Mouse (Mus musculus) hindbrain, embryonic 16.5 days (tissue): ENCODE results near the gene Akr1b10. TPM values are rescaled to one million over a fixed set of nuclear protein-coding genes. Genes with fewer than 3 reads are reported as not detected.

ENCODE experiments used
- ATAC-seq: fragments of 200-750 bp; cut with Nextera tagmentation; 2 replicates; pipeline ENCODE4 v1.8.0; 2017; ENCODE audit warnings: moderate TSS enrichment, moderate library complexity
- H3K27ac ChIP-seq: fragments of 300-500 bp; sonication (generic); 2 replicates; pipeline ENCODE4 v1.5.1; 2014; ENCODE audit warnings: low read depth, mild to moderate bottlenecking, control low read depth, low read length, moderate library complexity
- H3K27me3 ChIP-seq: fragments of 300-500 bp; sonication (generic); replicated peaks from 2 replicates; pipeline ENCODE4 v1.6.1; 2014; ENCODE audit warnings: low read length; ENCODE audit not compliant: control insufficient read depth, insufficient read depth
- H3K36me3 ChIP-seq: fragments of 300-500 bp; sonication (generic); 2 replicates; pipeline ENCODE4 v1.6.1; 2014; ENCODE audit warnings: mild to moderate bottlenecking, low read length, moderate library complexity, mixed read lengths; ENCODE audit not compliant: control insufficient read depth, insufficient read depth
- H3K4me1 ChIP-seq: fragments of 300-500 bp; sonication (generic); 2 replicates; pipeline ENCODE4 v1.6.1; 2014; ENCODE audit warnings: low read depth, low read length; ENCODE audit not compliant: control insufficient read depth, insufficient read depth
- H3K4me2 ChIP-seq: fragments of 300-500 bp; sonication (generic); 2 replicates; pipeline ENCODE4 v1.6.1; 2014; ENCODE audit warnings: mild to moderate bottlenecking, low read length, control low read depth, moderate library complexity
- H3K4me3 ChIP-seq: fragments of 300-500 bp; sonication (generic); 2 replicates; pipeline ENCODE4 v1.5.1; 2014; ENCODE audit warnings: mild to moderate bottlenecking, low read length, control low read depth, moderate library complexity
- H3K9ac ChIP-seq: fragments of 300-500 bp; sonication (generic); 2 replicates; pipeline ENCODE4 v1.6.1; 2014; ENCODE audit warnings: low read depth, mild to moderate bottlenecking, control low read depth, low read length, moderate library complexity
- H3K9me3 ChIP-seq: fragments of 300-500 bp; sonication (generic); 2 replicates; pipeline ENCODE4 v1.6.1; 2014; ENCODE audit warnings: mild to moderate bottlenecking, low read length, moderate library complexity; ENCODE audit not compliant: control insufficient read depth
- WGBS: fragments of 180-500 bp; shearing (Covaris S2); extraction: QIAGEN DNeasy Blood & Tissue Kit; methylation state at CpG from one replicate; pipeline ENCODE4 v1.1.7; 2014; 5-methylcytosine and 5-hydroxymethylcytosine counted together
- polyA plus RNA-seq: library from polyadenylated mRNA; unstranded; fragments of >200 nt; fragmentation: Nextera tagmentation; extraction: Ambion mirVana; gene quantifications from 2 replicates; pipeline ENCODE4 v1.2.1, GENCODE M21; 2015

Gene Akr1b10
- polyA plus RNA-seq, result 15.0 and 18.6 TPM in 2 replicates

DNA sequence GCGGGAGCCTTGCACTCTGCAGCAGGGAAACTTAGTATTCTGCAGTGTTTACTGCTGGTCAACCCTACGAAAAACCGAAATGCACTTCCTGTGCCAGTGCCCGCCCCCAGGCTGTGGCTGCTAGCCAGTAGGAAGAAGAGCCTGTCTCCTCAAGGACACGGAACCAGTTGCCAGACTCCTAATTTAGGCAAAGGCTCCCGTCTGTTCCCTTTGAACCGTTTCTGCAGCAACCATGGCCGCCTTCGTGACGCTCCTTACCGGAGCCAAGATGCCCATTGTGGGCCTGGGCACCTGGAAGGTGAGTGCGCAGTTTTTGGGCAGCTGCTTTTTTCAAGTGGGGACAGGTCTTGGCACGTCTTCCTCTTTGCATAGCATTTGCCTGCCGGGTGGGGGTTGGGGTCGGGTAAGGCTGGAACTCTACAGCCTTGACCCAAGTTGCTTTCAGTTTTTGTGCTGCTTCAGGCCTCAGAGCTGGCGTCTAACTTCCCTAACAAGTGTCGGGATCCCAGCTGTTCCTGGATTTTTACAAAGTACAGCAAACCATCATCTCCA, at the start of gene Akr1b10:
Gene Akr1b10, plus strand, starts transcription at position 109 of the 552 bp plus-strand sequence.
- Histone ChIP-seq H3K27me3 (no peaks in the 10 kb centered on the region), H3K4me2 (peak within 1 kb of the TSS; percentile 75), H3K9me3 (no peaks in the 10 kb centered on the region), H3K36me3 (no peaks in the 10 kb centered on the region), H3K4me1 (peaks cover 3% of the 10 kb centered on the region), H3K4me3 (peak within 1 kb of the TSS; percentile 49), H3K9ac (peak within 1 kb of the TSS; percentile 64), H3K27ac (peak within 1 kb of the TSS; percentile 67)
- 3% methylated on average over 17 of the region's 17 CpGs for WGBS
- ATAC-seq, result peak; percentile 96

DNA sequence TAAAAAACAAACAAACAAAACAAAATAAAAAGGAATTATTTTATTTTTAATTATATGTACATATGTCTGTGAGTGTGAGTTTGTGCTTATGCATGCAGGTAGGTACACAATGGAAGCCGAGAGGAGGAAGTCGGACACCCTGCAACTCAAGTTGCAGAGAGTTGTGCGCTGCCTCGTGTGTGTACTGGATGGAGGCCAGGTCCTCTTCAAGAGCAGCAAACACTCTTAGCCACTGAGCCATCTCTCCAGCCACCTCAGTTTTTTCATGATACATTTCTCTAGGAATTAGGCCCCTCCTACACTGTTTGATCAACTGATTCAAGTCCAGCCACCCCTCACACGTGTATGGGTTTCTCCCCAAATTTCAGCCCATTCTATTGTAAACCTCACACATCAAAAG, 49.3 kb upstream of the Akr1b10 start:
- Histone ChIP-seq H3K36me3 (no peaks in the 10 kb centered on the region), H3K4me1 (no peaks in the 10 kb centered on the region), H3K27ac (no peak overlapping the region), H3K27me3 (no peaks in the 10 kb centered on the region), H3K4me2 (no peak overlapping the region), H3K9me3 (no peaks in the 10 kb centered on the region), H3K4me3 (no peak overlapping the region), H3K9ac (no peak overlapping the region)
- WGBS, result 89% methylated on average over 5 of the region's 5 CpGs
- ATAC-seq, result no peak

- no peaks in the 10 kb centered on the region for H3K9me3 ChIP-seq
- no peak overlapping the region for H3K4me2 ChIP-seq
- H3K27me3 ChIP-seq, result no peaks in the 10 kb centered on the region
- no peak overlapping the region for H3K4me3 ChIP-seq
- H3K4me1 ChIP-seq, result no peaks in the 10 kb centered on the region
- ATAC-seq, result no peak
- 86% methylated on average over 2 of the region's 2 CpGs for WGBS
- H3K27ac ChIP-seq, result no peak overlapping the region
- no peak overlapping the region for H3K9ac ChIP-seq
- no peaks in the 10 kb centered on the region for H3K36me3 ChIP-seq
Observed at GRCm38 (mm10) chr6:34337799-34338198, 46.2 kb upstream of the Akr1b10 start.

DNA sequence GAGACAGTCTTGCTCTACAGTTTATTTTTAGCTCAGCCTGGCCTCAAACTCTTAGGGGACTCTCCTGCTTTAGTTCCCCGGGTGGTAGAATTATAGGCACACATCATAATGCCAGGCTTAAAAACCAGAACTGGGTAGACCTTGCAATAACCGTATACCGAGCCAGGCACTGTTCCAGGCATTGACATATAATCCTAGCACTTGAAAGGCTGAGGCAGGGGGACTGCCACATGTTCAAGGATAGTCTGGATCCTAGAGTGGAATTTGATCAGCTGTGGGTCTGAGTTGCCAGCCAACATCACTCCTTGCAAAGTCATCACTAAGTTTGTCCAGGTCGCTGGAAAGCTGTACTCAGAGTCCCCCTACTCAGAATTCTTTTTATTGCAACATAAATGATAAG, 42.0 kb upstream of the Akr1b10 start:
- 84% methylated on average over 4 of the region's 4 CpGs for WGBS
- no peaks in the 10 kb centered on the region for H3K27me3 ChIP-seq
- H3K9me3 ChIP-seq, result no peaks in the 10 kb centered on the region

GRCm38 (mm10) chr6:34342476-34342875, 41.5 kb upstream of the Akr1b10 start:
- Histone ChIP-seq H3K36me3 (no peaks in the 10 kb centered on the region), H3K4me1 (no peaks in the 10 kb centered on the region; the same call in 1 of the 2 replicates), H3K27me3 (no peaks in the 10 kb centered on the region), H3K4me3 (no peak overlapping the region), H3K9me3 (no peaks in the 10 kb centered on the region), H3K9ac (no peak overlapping the region), H3K4me2 (no peak overlapping the region), H3K27ac (no peak overlapping the region)
- 91% methylated on average over 2 of the region's 2 CpGs for WGBS
- ATAC-seq, result no peak

More for the DNA sequence above, 42.0 kb upstream of the Akr1b10 start:
- Histone ChIP-seq H3K36me3 (no peaks in the 10 kb centered on the region), H3K4me2 (no peak overlapping the region), H3K9ac (no peak overlapping the region), H3K4me3 (no peak overlapping the region), H3K4me1 (no peaks in the 10 kb centered on the region; the same call in 1 of the 2 replicates), H3K27ac (no peak overlapping the region)
- ATAC-seq, result no peak

DNA sequence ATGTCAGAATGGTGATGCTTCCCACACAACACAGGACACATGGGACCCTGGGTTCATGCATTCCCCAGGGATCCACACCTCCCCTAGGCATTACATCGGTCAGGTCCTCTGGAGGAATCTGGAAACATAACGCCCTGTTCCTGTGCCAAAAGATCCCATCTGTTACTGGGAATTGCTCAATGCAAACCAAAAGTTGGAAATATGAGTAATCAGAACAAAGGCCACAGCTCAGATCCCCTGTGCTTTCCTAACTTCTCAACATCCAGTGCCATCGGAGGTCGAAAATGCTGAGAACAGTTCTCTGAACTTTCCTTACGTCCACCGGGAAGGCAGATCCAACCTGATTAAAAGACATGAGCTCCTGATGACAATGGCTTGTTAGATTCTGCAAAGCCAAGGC, 40.6 kb upstream of the Akr1b10 start:
- H3K27ac ChIP-seq, result no peak overlapping the region
- WGBS, result 71% methylated on average over 6 of the region's 6 CpGs
- no peak for ATAC-seq
- no peaks in the 10 kb centered on the region for H3K36me3 ChIP-seq
- H3K9ac ChIP-seq, result no peak overlapping the region
- no peak overlapping the region for H3K4me3 ChIP-seq
- H3K27me3 ChIP-seq, result no peaks in the 10 kb centered on the region
- no peak overlapping the region for H3K4me2 ChIP-seq
- H3K9me3 ChIP-seq, result no peaks in the 10 kb centered on the region
- no peaks in the 10 kb centered on the region; the same call in 1 of the 2 replicates for H3K4me1 ChIP-seq

DNA sequence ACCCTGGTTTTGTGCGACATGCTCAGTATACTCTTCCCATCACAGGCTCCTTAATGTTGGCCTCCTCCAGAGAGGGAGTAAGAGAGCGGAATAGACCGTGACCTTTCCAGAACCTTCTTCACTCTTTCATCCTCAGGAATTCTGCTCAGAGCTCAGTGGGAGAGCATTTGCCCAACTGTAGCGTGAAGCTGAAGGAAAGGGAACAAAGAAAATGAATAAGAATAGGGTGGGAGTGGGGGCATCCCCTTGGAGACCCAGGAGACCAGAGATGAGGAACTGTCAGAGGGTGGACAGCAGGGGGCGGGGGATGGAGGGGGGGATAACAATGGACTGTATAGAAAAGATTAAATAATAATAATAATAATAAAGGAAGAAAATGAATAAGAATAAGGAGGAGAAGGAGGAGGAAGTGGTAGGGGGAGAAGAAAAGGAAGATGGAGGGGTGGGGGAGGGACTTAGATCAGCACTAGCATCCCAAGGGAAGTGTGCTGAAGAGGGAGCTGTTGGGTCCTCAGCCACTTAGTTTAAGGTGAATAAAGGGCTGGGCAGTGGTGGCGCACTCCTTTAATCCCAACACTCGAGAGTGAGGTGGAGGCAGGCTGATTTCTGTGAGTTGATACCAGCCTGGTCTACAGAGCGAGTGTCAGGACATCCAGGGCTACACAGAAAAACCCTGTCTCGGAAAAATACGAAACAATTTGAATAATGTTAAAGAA, 39.7 kb upstream of the Akr1b10 start:
- Histone ChIP-seq H3K36me3 (no peaks in the 10 kb centered on the region), H3K4me2 (no peak overlapping the region), H3K27ac (no peak overlapping the region), H3K9me3 (no peaks in the 10 kb centered on the region), H3K27me3 (no peaks in the 10 kb centered on the region), H3K4me1 (no peaks in the 10 kb centered on the region; the same call in 1 of the 2 replicates), H3K9ac (no peak overlapping the region), H3K4me3 (no peak overlapping the region)
- WGBS, result 32% methylated on average over 10 of the region's 10 CpGs
- ATAC-seq, result no peak

DNA sequence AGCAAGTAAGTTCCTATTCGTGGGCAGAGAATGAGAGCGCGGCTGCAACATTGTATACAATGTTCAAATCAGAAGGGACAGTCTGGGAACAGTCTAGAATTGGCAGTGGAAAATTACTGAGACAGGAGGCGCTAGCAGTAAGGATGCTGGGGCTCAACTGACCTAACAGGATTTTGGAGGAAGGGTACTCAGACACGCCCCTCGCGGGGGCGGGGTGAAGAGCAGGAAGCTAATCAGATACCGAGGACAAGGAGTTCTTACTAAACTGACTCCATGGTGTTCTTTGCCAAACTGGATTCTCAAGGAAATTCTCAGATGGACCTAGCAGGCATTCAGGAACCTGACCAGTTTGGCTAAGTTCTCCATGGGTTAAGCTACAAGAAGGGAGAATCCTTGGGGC, 39.1 kb upstream of the Akr1b10 start:
- 22% methylated on average over 9 of the region's 9 CpGs for WGBS
- Histone ChIP-seq H3K9ac (no peak overlapping the region), H3K4me1 (no peaks in the 10 kb centered on the region; the same call in 1 of the 2 replicates), H3K4me2 (peak overlapping the region; percentile 17), H3K9me3 (no peaks in the 10 kb centered on the region), H3K36me3 (no peaks in the 10 kb centered on the region), H3K27ac (no peak overlapping the region), H3K4me3 (no peak overlapping the region), H3K27me3 (no peaks in the 10 kb centered on the region)
- ATAC-seq, result no peak

- H3K36me3 ChIP-seq, result no peaks in the 10 kb centered on the region
- 47% methylated on average over 14 of the region's 14 CpGs for WGBS
- H3K9ac ChIP-seq, result no peak overlapping the region; the same call in 1 of the 2 replicates
- H3K27me3 ChIP-seq, result no peaks in the 10 kb centered on the region
- ATAC-seq, result peak; percentile 76
- no peak overlapping the region for H3K4me3 ChIP-seq
- H3K4me1 ChIP-seq, result no peaks in the 10 kb centered on the region; the same call in 1 of the 2 replicates
- H3K9me3 ChIP-seq, result no peaks in the 10 kb centered on the region
- H3K27ac ChIP-seq, result no peak overlapping the region
- H3K4me2 ChIP-seq, result 0 out of 2 replicates have a peak overlapping the region, but pooled peaks have one; percentile 27
Observed at GRCm38 (mm10) chr6:34346096-34346898, 37.7 kb upstream of the Akr1b10 start.
